Mouse (Mus musculus) stomach, postnatal 0 days (tissue): ENCODE measurements around the gene Olfr330. TPM values are rescaled to one million over a fixed set of nuclear protein-coding genes. Genes with fewer than 3 reads are reported as not detected.
"Not testable (repeated sequence)": the region's sequence is repeated elsewhere in the genome, so short reads cannot be mapped to it uniquely, and the experiment has no call there.

Experiments used
- ATAC-seq: fragments of 200-750 bp; cut with Nextera tagmentation; 2 replicates; pipeline ENCODE4 v1.8.0; 2017; ENCODE audit not compliant: low FRiP score, low TSS enrichment
- DNase-seq: peaks from one replicate; pipeline ENCODE4 v3.0.0-alpha.2; 2016; ENCODE audit warnings: low spot score
- H3K27ac ChIP-seq: fragments of 300-500 bp; sonication (generic); replicated peaks from 2 replicates; pipeline ENCODE4 v1.5.1; 2014; ENCODE audit warnings: mild to moderate bottlenecking, control low read depth
- H3K27me3 ChIP-seq: fragments of 300-500 bp; sonication (generic); 2 replicates; pipeline ENCODE4 v1.6.1; 2014; ENCODE audit warnings: low read length; ENCODE audit not compliant: control insufficient read depth, insufficient read depth
- H3K36me3 ChIP-seq: fragments of 300-500 bp; sonication (generic); 2 replicates; pipeline ENCODE4 v1.6.1; 2014; ENCODE audit warnings: low read length, mixed read lengths; ENCODE audit not compliant: control insufficient read depth, insufficient read depth
- H3K4me1 ChIP-seq: fragments of 300-500 bp; sonication (generic); replicated peaks from 2 replicates; pipeline ENCODE4 v1.6.1; 2014; ENCODE audit warnings: antibody characterized with exemption; ENCODE audit not compliant: control insufficient read depth, insufficient read depth
- H3K4me2 ChIP-seq: fragments of 300-500 bp; sonication (generic); replicated peaks from 2 replicates; pipeline ENCODE4 v1.6.1; 2014; ENCODE audit warnings: low read depth, mild to moderate bottlenecking, control low read depth, moderate library complexity
- H3K4me3 ChIP-seq: fragments of 300-500 bp; sonication (generic); 2 replicates; pipeline ENCODE4 v1.5.1; 2014; ENCODE audit warnings: low read depth, low read length, control low read depth
- H3K9ac ChIP-seq: fragments of 300-500 bp; sonication (generic); 2 replicates; pipeline ENCODE4 v1.6.1; 2014; ENCODE audit warnings: mild to moderate bottlenecking, low read length, control low read depth, mixed read lengths
- H3K9me3 ChIP-seq: fragments of 300-500 bp; sonication (generic); 2 replicates; pipeline ENCODE4 v1.6.1; 2016; ENCODE audit warnings: low read length; ENCODE audit not compliant: control insufficient read depth
- CTCF ChIP-seq: IDR thresholded peaks from 2 replicates; pipeline ENCODE4 v1.5.1; 2016; ENCODE audit warnings: antibody characterized with exemption, low read depth, mild to moderate bottlenecking, moderate library complexity
- EP300 ChIP-seq: optimal IDR thresholded peaks from 2 replicates; pipeline ENCODE3; 2016; ENCODE audit warnings: antibody characterized with exemption
- WGBS: fragments of 180-500 bp; shearing (Covaris S2); extraction: QIAGEN DNeasy Blood & Tissue Kit; methylation state at CpG from one replicate; pipeline ENCODE4 v1.1.7; 2014; 5-methylcytosine and 5-hydroxymethylcytosine counted together
- polyA plus RNA-seq: library from polyadenylated mRNA; unstranded; fragments of >200 nt; fragmentation: Nextera tagmentation; extraction: Ambion mirVana; gene quantifications from 2 replicates; pipeline ENCODE4 v1.2.1, GENCODE M21; 2015

The Olfr330 gene
- not detected in 2 replicates for polyA plus RNA-seq

- H3K4me2 ChIP-seq, H3K9ac ChIP-seq, H3K4me3 ChIP-seq, ATAC-seq, H3K27me3 ChIP-seq, H3K9me3 ChIP-seq, DNase-seq, H3K4me1 ChIP-seq, H3K36me3 ChIP-seq, H3K27ac ChIP-seq: not testable (repeated sequence)
Observed at GRCm38 (mm10) chr11:58534736-58535135, at the start of gene Olfr330. Gene Olfr330, minus strand, starts transcription at chr11:58534836.

- H3K4me1 ChIP-seq = no peaks in the 10 kb centered on the region
- H3K27me3 ChIP-seq = no peaks in the 10 kb centered on the region
- H3K4me3 ChIP-seq = no peak overlapping the region
- DNase-seq = no peak
- ATAC-seq = no peak
- no peak for TF ChIP-seq EP300
- TF ChIP-seq CTCF = no peak
- H3K4me2 ChIP-seq = no peak overlapping the region
- no peaks in the 10 kb centered on the region for H3K9me3 ChIP-seq
- 66% methylated on average over 8 of the region's 8 CpGs for WGBS
- no peaks in the 10 kb centered on the region for H3K36me3 ChIP-seq
- H3K9ac ChIP-seq = no peak overlapping the region
- no peak overlapping the region for H3K27ac ChIP-seq
Observed at GRCm38 (mm10) chr11:58578636-58579035, 44.0 kb upstream of the Olfr330 start.

- H3K27me3 ChIP-seq = no peaks in the 10 kb centered on the region
- 63% methylated on average over 1 of the region's 1 CpGs for WGBS
- no peak within 1 kb of the TSS for H3K4me2 ChIP-seq
- TF ChIP-seq EP300 (no peak), CTCF (no peak)
- H3K36me3 ChIP-seq = no peaks in the 10 kb centered on the region
- no peak for DNase-seq
- no peak within 1 kb of the TSS for H3K9ac ChIP-seq
- H3K9me3 ChIP-seq = no peaks in the 10 kb centered on the region
- no peaks in the 10 kb centered on the region for H3K4me1 ChIP-seq
- no peak for ATAC-seq
- no peak within 1 kb of the TSS for H3K4me3 ChIP-seq
- no peak within 1 kb of the TSS for H3K27ac ChIP-seq
Observed at GRCm38 (mm10) chr11:58577430-58577829, 42.8 kb upstream of the Olfr330 start, which contains the start of gene Olfr325. Gene Olfr325, plus strand, starts transcription at chr11:58577730.

GRCm38 (mm10) chr11:58570405-58570804 is 35.8 kb upstream of the Olfr330 start, which contains the start of gene Olfr224:
Gene Olfr224, minus strand, starts transcription at chr11:58570553.
- Histone ChIP-seq H3K36me3 (no peaks in the 10 kb centered on the region), H3K27me3 (no peaks in the 10 kb centered on the region), H3K9me3 (no peaks in the 10 kb centered on the region), H3K9ac (no peak within 1 kb of the TSS), H3K27ac (no peak within 1 kb of the TSS), H3K4me2 (no peak within 1 kb of the TSS), H3K4me1 (no peaks in the 10 kb centered on the region), H3K4me3 (no peak within 1 kb of the TSS)
- ATAC-seq = no peak
- TF ChIP-seq EP300 (no peak), CTCF (no peak)
- no peak for DNase-seq
- WGBS = 59% methylated on average over 5 of the region's 5 CpGs

- 83% methylated on average over 1 of the region's 1 CpGs for WGBS
- ATAC-seq (no peak), DNase-seq (no peak)
- TF ChIP-seq EP300 = no peak
- no peak for TF ChIP-seq CTCF
- Histone ChIP-seq H3K4me3 (no peak within 1 kb of the TSS), H3K27me3 (no peaks in the 10 kb centered on the region), H3K9ac (no peak within 1 kb of the TSS), H3K4me2 (no peak within 1 kb of the TSS), H3K36me3 (no peaks in the 10 kb centered on the region), H3K9me3 (no peaks in the 10 kb centered on the region), H3K27ac (no peak within 1 kb of the TSS), H3K4me1 (no peaks in the 10 kb centered on the region)
Observed at GRCm38 (mm10) chr11:58555536-58555935, 20.9 kb upstream of the Olfr330 start, which contains the start of gene Olfr328. Gene Olfr328, minus strand, starts transcription at chr11:58555636.

- H3K4me1 ChIP-seq = no peaks in the 10 kb centered on the region
- WGBS = 59% methylated on average over 5 of the region's 5 CpGs
- ATAC-seq (no peak), DNase-seq (no peak)
- H3K4me2 ChIP-seq = no peak within 1 kb of the TSS
- TF ChIP-seq EP300 = no peak
- no peak for TF ChIP-seq CTCF
- H3K27ac ChIP-seq = no peak within 1 kb of the TSS
- H3K9me3 ChIP-seq = no peaks in the 10 kb centered on the region
- no peak within 1 kb of the TSS for H3K9ac ChIP-seq
- no peak within 1 kb of the TSS for H3K4me3 ChIP-seq
- H3K27me3 ChIP-seq = no peaks in the 10 kb centered on the region
- H3K36me3 ChIP-seq = no peaks in the 10 kb centered on the region
Observed at GRCm38 (mm10) chr11:58546322-58546721, 11.7 kb upstream of the Olfr330 start, which contains the start of gene Olfr329-ps. Gene Olfr329-ps, minus strand, starts transcription at chr11:58546422.

GRCm38 (mm10) chr11:58519756-58520155 is 14.9 kb downstream of the Olfr330 start:
- H3K27me3 ChIP-seq, H3K9me3 ChIP-seq, H3K36me3 ChIP-seq, H3K9ac ChIP-seq, H3K4me3 ChIP-seq, ATAC-seq, H3K27ac ChIP-seq, H3K4me1 ChIP-seq, H3K4me2 ChIP-seq, DNase-seq: not testable (repeated sequence)
- 88% methylated on average over 7 of the region's 9 CpGs for WGBS

- not testable (repeated sequence) for H3K27ac ChIP-seq, H3K36me3 ChIP-seq, H3K9me3 ChIP-seq, DNase-seq, H3K4me2 ChIP-seq, ATAC-seq, H3K9ac ChIP-seq, H3K4me3 ChIP-seq, H3K27me3 ChIP-seq, H3K4me1 ChIP-seq
- WGBS = 94% methylated on average over 17 of the region's 18 CpGs
Observed at GRCm38 (mm10) chr11:58518916-58519315, 15.7 kb downstream of the Olfr330 start.

GRCm38 (mm10) chr11:58509058-58509457 is 25.6 kb downstream of the Olfr330 start:
- not testable (repeated sequence) for H3K27me3 ChIP-seq, H3K9ac ChIP-seq, H3K36me3 ChIP-seq, H3K4me2 ChIP-seq, H3K27ac ChIP-seq, H3K4me1 ChIP-seq, H3K4me3 ChIP-seq, H3K9me3 ChIP-seq, DNase-seq, ATAC-seq
- WGBS = 86% methylated on average over 19 of the region's 19 CpGs
